Mouse (Mus musculus) right cerebral cortex, postnatal 4 days (tissue): ENCODE measurements at regions not wholly inside any gene's neighbourhood (a gene's known extent, or its start where the extent isn't known, plus 50 kb on each side); places are given as distances from the start of the nearest gene placed in this dataset.

Experiments used
- DNase-seq: peaks from one replicate; pipeline ENCODE4 v3.0.0-alpha.2; 2022

DNA sequence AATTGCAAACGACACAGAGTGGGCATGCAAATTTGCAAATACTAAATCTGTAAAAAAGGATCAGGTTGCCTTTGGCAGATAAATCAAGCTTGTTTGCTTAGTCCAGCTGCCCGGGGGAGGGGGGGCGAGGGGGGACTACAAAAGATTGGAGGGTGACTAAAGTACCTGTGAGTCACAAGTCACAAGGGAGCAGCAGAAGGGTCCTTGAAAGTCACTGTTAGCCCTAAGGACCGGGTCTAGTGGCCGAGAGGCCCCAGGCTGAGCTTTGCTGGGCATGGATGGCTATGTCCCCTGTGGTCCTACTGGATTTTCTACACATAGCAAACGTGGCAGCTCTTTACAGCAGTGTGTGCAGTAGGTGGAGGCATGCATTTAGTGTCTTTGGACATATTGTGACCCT is 118.4 kb upstream of the Pitx1 start:
- no peak for DNase-seq

DNA sequence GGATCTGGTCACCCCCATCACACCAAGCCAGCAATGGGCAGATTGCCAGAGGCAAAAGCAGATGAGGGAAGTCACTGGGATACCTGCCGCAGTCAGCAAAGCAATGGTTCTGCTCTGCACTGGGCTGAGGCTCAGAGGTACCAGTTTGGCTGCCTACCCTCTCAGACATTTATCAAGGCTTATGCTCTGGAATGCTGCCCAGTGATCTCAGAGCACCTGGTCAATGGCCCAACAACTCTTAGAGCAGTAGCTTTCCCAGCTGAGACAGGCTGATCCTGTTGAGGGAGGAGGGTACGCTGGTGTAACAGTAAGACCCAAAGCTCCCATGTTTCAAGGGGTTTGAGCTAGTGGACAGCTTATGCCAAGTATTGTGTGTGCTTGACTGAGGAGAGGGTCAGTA is 117.4 kb upstream of the Pitx1 start:
- DNase-seq = no peak

DNA sequence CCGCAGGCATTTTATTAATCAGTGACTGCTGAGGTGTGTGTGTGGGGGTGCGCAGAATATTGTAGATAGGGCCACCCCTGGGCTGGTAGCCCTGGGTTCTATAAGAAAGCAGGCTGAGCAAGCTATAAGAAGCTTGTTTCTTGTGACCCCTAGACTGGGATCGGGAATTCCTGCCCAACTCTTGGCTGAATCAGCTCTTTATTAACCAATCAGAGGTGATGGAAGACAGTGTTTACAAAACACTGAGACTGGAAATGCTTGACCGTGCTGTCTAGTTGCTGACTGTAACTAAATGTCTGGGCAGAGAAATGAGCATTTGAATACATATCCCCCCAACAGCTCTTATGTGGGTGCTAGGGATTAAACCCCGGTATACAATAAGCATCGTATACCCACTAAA is 114.8 kb upstream of the Pitx1 start:
- DNase-seq = no peak

DNA sequence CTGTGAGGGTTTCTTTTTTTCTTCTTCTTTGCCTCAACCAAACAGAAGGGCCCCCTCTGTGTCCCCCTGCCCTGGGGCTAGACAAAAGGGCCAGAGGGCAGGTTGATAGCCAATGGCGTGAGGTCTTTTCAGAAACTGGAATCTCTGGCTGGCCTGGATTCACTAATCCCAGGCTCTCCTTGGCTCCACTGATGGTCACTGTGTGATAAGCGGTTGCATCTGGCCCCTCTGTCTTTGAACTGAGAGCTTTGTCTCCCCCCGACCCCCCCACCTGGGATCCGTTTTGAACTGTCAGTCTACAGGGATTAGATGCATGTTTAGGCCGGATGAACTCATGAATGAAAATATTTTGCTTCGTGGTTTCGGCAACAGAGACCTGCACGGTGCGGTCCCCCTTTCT is 112.6 kb upstream of the Pitx1 start:
- DNase-seq = no peak

- DNase-seq = no peak
These were observed 112.2 kb upstream of the Pitx1 start for GRCm38 (mm10) chr13:55948144-55948543.

DNA sequence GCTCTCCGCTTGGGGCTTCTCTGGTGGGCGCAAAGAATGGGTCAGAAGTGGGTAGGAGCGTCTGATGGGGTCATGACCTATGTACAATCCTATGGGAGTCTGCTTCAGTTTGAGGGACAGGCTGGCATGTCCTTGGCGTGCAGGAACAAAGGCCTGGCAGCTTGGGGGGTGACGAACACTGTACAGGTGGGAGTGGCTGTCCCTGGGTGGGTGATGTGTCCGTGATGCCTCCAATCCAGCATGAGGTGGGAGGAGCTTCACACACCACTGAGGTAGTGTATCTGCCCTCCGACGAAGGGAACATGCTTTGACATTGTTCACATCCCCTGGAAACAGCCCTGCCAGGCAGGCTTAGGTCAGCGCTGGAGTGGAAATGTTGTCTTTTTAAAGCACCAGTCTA is 101.4 kb upstream of the Pitx1 start:
- no peak for DNase-seq

DNA sequence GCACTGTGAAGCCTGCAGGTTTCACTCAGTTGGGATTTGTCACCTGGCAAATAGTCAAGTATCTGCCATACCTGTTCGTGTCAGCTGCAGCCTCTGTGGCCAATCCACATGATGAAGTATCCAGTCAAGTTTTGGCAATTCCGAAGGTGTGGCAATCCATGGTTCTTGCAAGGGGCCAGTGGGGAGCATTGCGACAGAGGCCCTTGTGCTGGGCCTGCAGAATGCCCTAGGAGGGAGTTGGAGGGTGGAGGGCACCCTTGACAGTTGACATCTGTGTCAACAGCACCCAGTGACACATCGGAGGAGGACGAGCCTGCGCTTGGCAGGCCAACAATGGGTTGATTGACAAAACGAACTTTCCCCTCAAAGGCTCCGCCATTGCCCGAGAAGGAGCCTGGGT is 101.0 kb upstream of the Pitx1 start:
- no peak for DNase-seq

DNA sequence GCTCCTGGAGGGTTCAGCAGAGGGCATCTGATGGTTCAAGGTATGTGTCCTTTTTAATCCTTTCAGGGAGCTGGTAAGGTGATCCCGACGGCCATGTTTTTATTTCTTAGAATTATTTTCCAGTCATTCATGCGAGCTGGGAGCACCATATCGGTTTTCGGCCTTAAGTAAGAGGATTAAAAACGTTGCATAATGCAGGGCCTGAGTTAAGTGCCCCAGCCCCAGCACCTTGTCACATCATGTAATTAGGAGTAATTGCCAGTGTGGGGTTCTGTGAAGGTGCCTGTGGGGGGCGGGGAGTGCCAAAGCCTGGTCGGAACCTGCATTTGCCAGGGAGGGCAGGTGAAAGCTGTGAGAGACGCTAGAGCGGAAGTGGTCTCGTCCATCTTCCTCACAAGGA is 94.6 kb upstream of the Pitx1 start:
- no peak for DNase-seq

- DNase-seq = no peak
These were observed 93.8 kb upstream of the Pitx1 start for GRCm38 (mm10) chr13:55929814-55930213.

DNA sequence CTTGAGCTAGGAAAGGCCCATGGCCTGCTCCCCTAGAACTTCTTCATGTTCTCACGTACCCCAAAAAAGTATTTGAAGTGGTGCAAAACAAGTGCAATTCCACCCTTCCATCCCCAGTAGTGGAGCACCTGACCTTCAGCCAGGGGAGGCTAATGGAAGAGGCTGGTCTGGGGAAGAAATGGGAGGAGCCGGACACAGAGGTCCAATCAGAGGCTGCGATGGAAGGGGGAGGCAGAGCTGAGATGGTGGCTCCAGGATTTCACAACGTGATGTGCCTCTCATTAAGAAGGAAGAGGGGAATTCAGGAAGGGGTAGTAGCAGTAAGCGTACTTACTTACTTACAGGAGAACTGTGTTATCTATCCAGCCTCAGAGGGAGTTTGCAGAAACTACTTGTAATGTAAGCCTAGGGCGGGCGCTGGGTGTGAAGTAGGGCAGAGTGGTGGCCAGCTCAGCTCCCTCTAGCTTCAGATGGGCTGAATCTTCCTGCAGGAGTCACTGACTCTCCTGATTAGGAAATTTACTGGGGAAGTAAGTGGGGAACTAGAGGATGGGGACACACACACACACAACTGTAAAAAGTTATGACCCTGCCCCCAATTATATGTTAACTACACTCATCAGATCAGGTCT is 87.6 kb upstream of the Pitx1 start:
- no peak for DNase-seq

- no peak for DNase-seq
These were observed 81.3 kb upstream of the Pitx1 start for GRCm38 (mm10) chr13:55917316-55917715.

DNA sequence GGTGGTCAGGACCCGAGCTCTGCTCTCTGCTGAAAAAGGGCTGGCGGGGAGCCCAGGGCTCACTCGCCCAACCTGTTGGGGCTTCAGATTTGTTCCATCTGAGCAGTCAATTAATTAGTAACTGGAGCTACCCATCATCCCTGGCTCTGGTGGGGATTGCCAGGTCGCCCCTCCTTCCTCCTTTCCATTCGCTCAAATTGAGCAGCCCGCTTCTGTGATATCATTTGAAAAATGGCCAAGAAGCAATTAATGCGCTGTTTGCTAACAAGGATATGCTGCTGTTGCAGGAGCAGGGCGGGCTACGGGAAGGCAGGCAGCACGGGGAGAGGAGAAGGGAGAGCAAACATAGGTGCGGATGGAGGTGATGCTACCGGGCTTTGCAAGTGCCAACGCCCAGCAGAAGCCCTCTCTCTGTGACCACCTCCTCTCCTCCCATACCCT is 76.3 kb upstream of the Pitx1 start:
- DNase-seq = no peak

DNA sequence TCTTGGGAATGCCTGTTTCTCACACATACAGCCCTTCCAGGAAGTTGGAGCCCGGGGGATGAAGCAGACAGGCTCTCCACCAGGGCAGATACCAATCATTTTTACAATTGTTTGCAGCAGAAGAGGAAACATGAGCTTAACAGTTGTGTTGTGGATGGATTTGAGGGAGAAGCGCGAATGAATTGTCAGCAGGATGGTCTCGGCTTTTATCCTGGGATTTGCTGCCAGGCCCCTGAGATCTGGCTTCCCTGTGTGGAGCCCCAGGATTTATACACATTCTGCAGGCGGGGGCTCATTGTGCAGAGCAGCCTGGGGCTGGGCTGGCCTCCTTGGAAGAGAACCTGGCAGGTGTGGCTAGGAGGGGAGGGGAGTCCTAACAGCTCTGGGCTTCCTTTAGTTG is 73.9 kb upstream of the Pitx1 start:
- DNase-seq = no peak

DNA sequence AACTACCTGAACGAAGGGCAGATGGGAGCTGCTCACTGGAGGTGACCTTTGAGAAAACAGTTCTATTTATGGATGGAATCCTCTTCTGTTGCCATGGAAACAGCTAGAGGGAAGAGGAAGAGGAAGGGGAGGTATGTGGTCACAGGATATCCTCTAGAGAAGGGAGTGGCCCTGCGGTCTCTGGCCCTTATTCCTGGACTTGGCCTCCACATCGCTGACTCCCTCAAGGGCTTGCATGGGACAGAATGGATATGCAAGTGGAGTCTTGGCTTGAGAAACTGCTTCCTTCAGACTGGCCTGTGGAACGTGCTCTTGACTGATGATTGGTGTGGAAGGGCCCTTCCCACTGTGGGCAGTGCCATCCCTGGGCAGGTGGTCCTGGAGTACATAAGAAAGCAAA is 68.9 kb upstream of the Pitx1 start:
- no peak for DNase-seq

DNA sequence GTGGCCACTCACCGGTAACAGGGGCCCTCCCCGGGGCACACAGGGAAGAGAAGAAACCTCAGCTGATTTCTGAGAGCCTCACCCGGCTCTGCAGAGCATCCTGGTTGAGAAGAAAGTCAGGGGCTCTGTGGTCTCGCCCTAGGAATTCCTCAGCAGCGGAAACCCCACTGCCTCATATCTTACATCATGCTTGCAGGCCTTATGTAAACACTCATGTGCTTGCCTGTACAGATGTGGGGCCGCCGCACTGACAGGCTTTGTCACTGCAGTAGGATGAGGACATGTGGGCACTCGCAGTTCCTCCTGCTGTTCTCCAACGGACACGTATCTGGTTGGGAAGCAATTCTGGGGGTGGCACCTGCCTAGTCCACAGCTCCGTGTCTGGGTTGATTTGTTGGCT is 66.3 kb upstream of the Pitx1 start:
- DNase-seq = no peak

DNA sequence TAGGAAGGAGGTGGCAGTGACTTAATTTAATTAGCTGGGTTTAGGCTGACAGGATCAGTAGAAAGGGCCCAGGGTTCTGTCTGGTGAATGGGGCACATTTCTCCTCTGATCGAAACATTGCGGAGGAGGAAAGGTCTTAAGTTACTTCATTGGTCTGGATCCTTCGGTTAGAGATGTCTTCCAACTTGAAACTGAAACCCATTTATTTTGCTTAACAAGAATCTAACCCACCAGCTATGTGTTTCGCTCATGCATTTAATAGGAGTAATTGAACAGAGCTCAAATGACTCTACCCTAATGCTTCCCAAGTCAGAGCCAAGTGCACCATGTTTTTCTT is 64.2 kb upstream of the Pitx1 start:
- no peak for DNase-seq

- no peak for DNase-seq
These were observed 63.7 kb upstream of the Pitx1 start for GRCm38 (mm10) chr13:55899501-55900189.

GRCm38 (mm10) chr13:55898999-55899398 is 63.0 kb upstream of the Pitx1 start:
- DNase-seq = no peak

GRCm38 (mm10) chr13:55898257-55898950 is 62.4 kb upstream of the Pitx1 start:
- DNase-seq = no peak

DNA sequence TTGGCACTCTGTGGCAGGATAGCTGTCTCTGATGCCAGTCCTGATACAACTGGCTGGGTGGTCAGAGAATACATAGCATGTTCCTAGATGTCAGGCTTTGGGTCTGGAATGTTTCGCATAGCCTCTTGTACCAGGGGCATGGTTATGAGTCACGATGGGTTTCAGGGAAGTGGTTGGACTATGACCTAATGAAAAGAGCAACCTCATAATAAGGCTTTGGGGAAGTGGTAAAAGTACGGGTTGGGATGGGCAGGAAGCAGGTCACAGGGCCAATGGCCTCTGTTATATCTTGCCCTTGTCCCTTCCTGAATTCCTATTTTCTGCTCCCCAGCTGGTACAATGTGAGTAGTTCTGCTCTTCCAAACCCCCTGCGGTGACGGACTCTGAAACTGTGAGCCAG is 59.5 kb upstream of the Pitx1 start:
- DNase-seq = no peak

DNA sequence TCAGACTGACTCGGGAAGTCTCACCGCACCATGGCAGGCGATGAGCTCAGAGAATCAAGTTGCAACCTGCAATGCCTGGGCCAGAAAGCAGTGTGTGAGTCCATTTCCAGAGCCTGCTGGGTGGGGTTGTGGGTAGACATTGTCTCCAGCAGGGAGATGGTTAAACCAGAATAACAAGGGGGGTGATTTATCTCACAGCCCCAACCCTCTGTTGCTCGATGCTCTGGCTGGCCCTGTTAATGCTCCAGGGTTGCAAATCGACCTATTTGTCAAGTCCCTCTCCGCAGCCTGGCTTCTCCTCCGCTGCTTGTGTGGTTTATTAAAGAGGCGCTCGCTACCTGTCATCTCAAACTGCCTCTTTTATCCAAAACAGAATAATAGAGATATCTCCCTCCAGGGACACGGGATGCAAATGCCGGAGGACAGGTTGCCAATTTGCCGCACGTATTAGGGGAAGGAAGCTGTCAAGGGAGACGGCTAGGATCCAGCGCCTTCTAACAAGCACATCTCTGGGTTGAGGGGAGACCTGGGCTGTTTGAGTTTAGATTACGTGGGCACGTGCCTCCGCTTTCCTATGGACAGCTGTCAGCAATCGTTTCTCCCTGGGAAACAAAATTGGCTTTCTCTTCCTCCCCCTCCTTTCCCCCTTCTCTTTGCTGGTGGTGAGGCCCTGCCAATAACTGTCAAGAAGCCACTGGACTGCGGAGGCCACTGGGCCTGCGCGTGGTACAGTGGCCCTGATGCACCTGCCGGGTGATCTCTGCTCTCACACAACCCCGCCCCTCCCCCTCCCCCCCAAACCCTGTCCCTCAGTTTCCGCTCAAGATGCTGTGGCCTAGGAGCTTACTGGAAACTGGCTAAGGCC is 57.4 kb upstream of the Pitx1 start:
- DNase-seq = no peak

GRCm38 (mm10) chr13:55892250-55892649 is 56.3 kb upstream of the Pitx1 start:
- no peak for DNase-seq

DNA sequence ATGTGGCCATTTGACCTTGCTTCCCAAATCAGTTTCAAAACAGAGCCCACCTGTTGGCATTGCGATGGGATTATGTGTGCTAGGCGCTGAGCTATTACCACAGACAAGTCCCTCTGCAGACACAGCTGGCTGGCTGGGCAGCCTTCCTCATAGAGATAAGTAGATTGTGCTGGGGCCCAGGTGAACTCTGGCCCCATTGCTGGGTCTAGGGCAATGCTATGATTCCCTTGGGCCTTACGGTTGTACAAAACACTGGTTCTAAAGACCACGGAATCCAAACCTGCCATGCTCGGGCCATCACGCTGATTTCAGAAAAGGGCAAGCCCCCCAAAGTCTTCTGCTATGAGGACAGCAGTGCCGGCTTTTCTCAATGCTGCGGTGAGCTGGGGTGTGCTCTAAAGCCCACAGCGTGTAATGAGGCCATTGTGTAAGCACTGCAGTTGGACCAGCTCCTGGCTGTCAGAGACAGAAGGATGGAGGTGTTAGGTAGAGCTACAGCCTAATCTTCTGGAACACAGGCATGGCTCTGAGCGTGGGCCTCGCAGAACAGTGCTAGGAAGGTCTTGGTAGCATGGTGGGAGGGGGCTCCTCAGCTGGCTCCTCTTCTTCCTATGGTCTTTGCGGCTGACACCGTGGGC is 51.2 kb upstream of the Pitx1 start:
- no peak for DNase-seq
